Mouse (Mus musculus) megakaryocyte, embryonic 14.5 days (primary cell): ENCODE data around the gene Rasgrf1.

Experiments used
- FLI1 ChIP-seq: IDR thresholded peaks from 2 replicates; pipeline ENCODE4 v1.6.1; 2012; ENCODE audit warnings: low read length, inconsistent platforms, mixed read lengths
- GATA1 ChIP-seq: IDR thresholded peaks from 3 replicates; pipeline ENCODE4 v1.6.1; 2012; ENCODE audit warnings: mixed read lengths, low read length, inconsistent platforms, borderline replicate concordance

- TF ChIP-seq GATA1, result no peak
- TF ChIP-seq FLI1, result no peak
Measured at GRCm38 (mm10) chr9:90069485-90069884, 159.8 kb downstream of the Rasgrf1 start.
